Mouse (Mus musculus): Measurements from ENCODE around the gene Ttll4.

- TF ChIP-seq CTCF (IDR thresholded peaks at IDR 0.05; ENCODE audit: borderline replicate concordance, insufficient read depth, low read length) = no peak
- no peak for TF ChIP-seq POLR2A (IDR thresholded peaks at IDR 0.05; ENCODE audit: low read depth, low read length)
Observed at GRCm38 (mm10) chr1:74695836-74696235, 34.3 kb downstream of the Ttll4 start.

Measured in embryonic fibroblast, embryonic 13.5 days (primary cell).